Mouse (Mus musculus) forebrain, embryonic 12.5 days (tissue): Measurements from ENCODE around the gene Gm10842. TPM values are rescaled to one million over a fixed set of nuclear protein-coding genes. Genes with fewer than 3 reads are reported as not detected.

Experiments used
- ATAC-seq: fragments of 200-750 bp; cut with Nextera tagmentation; 2 replicates; pipeline ENCODE4 v1.8.0; 2017; ENCODE audit warnings: moderate TSS enrichment; ENCODE audit not compliant: low FRiP score
- H3K27ac ChIP-seq: fragments of 300-500 bp; sonication (generic); 2 replicates; pipeline ENCODE4 v1.5.1; 2016; ENCODE audit warnings: mild to moderate bottlenecking
- H3K27me3 ChIP-seq: fragments of 300-500 bp; sonication (generic); 2 replicates; pipeline ENCODE4 v1.6.1; 2016; ENCODE audit warnings: mild to moderate bottlenecking
- H3K36me3 ChIP-seq: fragments of 300-500 bp; sonication (generic); replicated peaks from 2 replicates; pipeline ENCODE4 v1.6.1; 2016; ENCODE audit warnings: mild to moderate bottlenecking
- H3K4me1 ChIP-seq: fragments of 300-500 bp; sonication (generic); 2 replicates; pipeline ENCODE4 v1.6.1; 2016
- H3K4me2 ChIP-seq: fragments of 300-500 bp; sonication (generic); 2 replicates; pipeline ENCODE4 v1.6.1; 2016; ENCODE audit warnings: mild to moderate bottlenecking, moderate library complexity
- H3K4me3 ChIP-seq: fragments of 300-500 bp; sonication (generic); replicated peaks from 2 replicates; pipeline ENCODE4 v1.5.1; 2016; ENCODE audit warnings: mild to moderate bottlenecking
- H3K9ac ChIP-seq: fragments of 300-500 bp; sonication (generic); 2 replicates; pipeline ENCODE4 v1.6.1; 2016; ENCODE audit warnings: mild to moderate bottlenecking
- H3K9me3 ChIP-seq: fragments of 300-500 bp; sonication (generic); 2 replicates; pipeline ENCODE4 v1.6.1; 2016
- WGBS: fragments of 180-500 bp; shearing (Covaris S2); methylation state at CpG from one replicate; pipeline ENCODE4 v1.1.7; 2016; 5-methylcytosine and 5-hydroxymethylcytosine counted together
- polyA plus RNA-seq: library from polyadenylated mRNA; unstranded; fragments of >200 nt; fragmentation: Nextera tagmentation; extraction: Ambion mirVana; gene quantifications from 2 replicates; pipeline ENCODE4 v1.2.1, GENCODE M21; 2016

Gene Gm10842
- polyA plus RNA-seq, 1 experiment from 2014 or later, result not detected

DNA sequence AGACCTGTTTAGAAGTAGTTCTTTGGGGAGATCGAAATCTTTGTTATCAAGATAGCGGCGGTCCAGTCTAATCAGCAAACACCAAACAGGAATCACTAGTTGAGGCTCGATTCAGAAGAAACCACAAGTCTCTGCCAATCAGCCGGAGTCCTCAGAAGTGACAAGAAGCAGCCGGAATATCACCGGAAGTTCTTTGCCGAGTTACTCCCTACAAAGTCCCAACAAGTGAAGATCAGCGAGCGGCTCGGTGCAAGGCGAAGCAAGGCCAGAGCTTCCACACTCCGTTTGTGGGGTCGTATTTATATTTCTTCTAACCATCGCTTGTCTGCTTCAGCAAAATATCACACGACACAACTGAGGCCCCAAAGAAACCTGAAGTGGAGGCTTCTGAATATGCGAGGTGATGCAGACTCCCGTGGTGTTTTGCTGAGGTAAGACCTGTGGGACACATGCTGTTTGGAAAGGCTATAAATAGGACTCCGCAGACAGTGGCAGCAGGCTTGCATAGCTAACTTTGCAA, 10.1 kb downstream of the Gm10842 start:
- ATAC-seq, result no peak
- H3K4me3 ChIP-seq, result no peak overlapping the region
- peaks cover 8% of the 10 kb centered on the region for H3K4me1 ChIP-seq
- no peaks in the 10 kb centered on the region for H3K9me3 ChIP-seq
- WGBS, result 87% methylated on average over 19 of the region's 19 CpGs
- no peaks in the 10 kb centered on the region for H3K27me3 ChIP-seq
- no peak overlapping the region for H3K27ac ChIP-seq
- no peak overlapping the region for H3K9ac ChIP-seq
- H3K4me2 ChIP-seq, result no peak overlapping the region
- no peaks in the 10 kb centered on the region for H3K36me3 ChIP-seq

- Histone ChIP-seq H3K4me2 (no peak overlapping the region), H3K9ac (no peak overlapping the region), H3K4me3 (no peak overlapping the region), H3K27ac (no peak overlapping the region), H3K9me3 (peaks cover 8% of the 10 kb centered on the region; the same call in 1 of the 2 replicates), H3K36me3 (no peaks in the 10 kb centered on the region), H3K27me3 (no peaks in the 10 kb centered on the region), H3K4me1 (peaks cover 8% of the 10 kb centered on the region)
- no peak for ATAC-seq
Measured at GRCm38 (mm10) chr11:105158047-105158446, 11.4 kb downstream of the Gm10842 start.

DNA sequence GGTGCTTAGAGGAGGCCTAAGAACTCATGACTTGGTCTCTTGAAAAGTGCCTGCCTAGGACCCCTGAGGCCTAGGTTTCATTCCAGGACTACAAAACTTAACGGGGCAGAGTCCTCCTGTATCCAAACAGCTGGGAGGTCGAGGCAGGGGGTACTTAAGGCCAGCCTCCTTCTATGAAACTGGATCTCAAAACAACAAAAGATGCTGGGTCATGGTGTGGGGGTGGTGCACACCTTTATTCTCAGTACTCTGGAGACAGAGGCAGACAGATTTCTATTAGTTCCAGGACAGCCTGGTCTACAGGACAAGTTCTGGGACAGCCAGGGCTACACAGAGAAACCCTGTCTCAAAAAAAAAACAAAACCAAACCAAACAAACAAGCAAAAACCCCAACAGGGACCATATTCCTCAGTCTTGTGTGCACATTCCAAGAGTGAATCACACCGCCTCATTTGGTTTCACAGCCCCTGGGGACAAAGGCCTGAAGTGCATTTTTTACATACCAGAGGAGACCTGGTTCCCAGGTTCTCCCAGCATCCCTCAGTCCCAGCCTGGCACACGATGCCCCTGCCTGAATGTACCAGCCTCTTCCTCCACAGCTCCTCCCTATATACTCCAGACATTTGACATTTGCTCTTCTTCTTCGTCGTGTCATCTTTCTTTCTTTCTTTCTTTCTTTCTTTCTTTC, 13.1 kb downstream of the Gm10842 start:
- Histone ChIP-seq H3K4me1 (no peaks in the 10 kb centered on the region), H3K4me3 (no peak overlapping the region), H3K9me3 (peaks cover 14% of the 10 kb centered on the region; the same call in 1 of the 2 replicates), H3K36me3 (no peaks in the 10 kb centered on the region), H3K9ac (no peak overlapping the region), H3K27me3 (no peaks in the 10 kb centered on the region), H3K4me2 (no peak overlapping the region), H3K27ac (no peak overlapping the region)
- 64% methylated on average over 6 of the region's 6 CpGs for WGBS
- no peak for ATAC-seq

- H3K36me3 ChIP-seq, result no peaks in the 10 kb centered on the region
- H3K9ac ChIP-seq, result no peak overlapping the region
- H3K4me3 ChIP-seq, result no peak overlapping the region
- no peak overlapping the region for H3K27ac ChIP-seq
- H3K4me1 ChIP-seq, result no peaks in the 10 kb centered on the region
- 92% methylated on average over 2 of the region's 2 CpGs for WGBS
- peaks cover 26% of the 10 kb centered on the region; the same call in 1 of the 2 replicates for H3K9me3 ChIP-seq
- H3K27me3 ChIP-seq, result no peaks in the 10 kb centered on the region
- no peak overlapping the region for H3K4me2 ChIP-seq
- ATAC-seq, result no peak
Measured at GRCm38 (mm10) chr11:105161411-105161810, 14.7 kb downstream of the Gm10842 start.

- 84% methylated on average over 69 of the region's 69 CpGs for WGBS
Measured at GRCm38 (mm10) chr11:105164516-105165510, 18.1 kb downstream of the Gm10842 start.

GRCm38 (mm10) chr11:105166780-105167179, 20.1 kb downstream of the Gm10842 start:
- Histone ChIP-seq H3K4me1 (no peaks in the 10 kb centered on the region), H3K27me3 (no peaks in the 10 kb centered on the region), H3K9me3 (peaks cover 26% of the 10 kb centered on the region; the same call in 1 of the 2 replicates), H3K36me3 (no peaks in the 10 kb centered on the region), H3K9ac (no peak overlapping the region), H3K4me3 (no peak overlapping the region), H3K4me2 (no peak overlapping the region), H3K27ac (no peak overlapping the region)
- no peak for ATAC-seq
- WGBS, result 94% methylated on average over 10 of the region's 10 CpGs

More at GRCm38 (mm10) chr11:105164516-105165510, 18.1 kb downstream of the Gm10842 start:
- H3K27me3 ChIP-seq, result no peaks in the 10 kb centered on the region
- no peak overlapping the region for H3K4me3 ChIP-seq
- no peak overlapping the region for H3K27ac ChIP-seq
- H3K4me1 ChIP-seq, result no peaks in the 10 kb centered on the region
- peaks cover 26% of the 10 kb centered on the region; the same call in 1 of the 2 replicates for H3K9me3 ChIP-seq
- H3K36me3 ChIP-seq, result no peaks in the 10 kb centered on the region
- no peak overlapping the region for H3K9ac ChIP-seq
- H3K4me2 ChIP-seq, result no peak overlapping the region
- ATAC-seq, result no peak

GRCm38 (mm10) chr11:105178516-105178915, 31.8 kb downstream of the Gm10842 start, which contains the start of gene Tlk2:
Gene Tlk2 (plus strand): TSS chr11:105178807.
- WGBS, result 50% methylated on average over 2 of the region's 2 CpGs
- ATAC-seq, result no peak
- no peak within 1 kb of the TSS for H3K27ac ChIP-seq
- peaks cover 19% of the 10 kb centered on the region for H3K4me1 ChIP-seq
- H3K36me3 ChIP-seq, result peaks cover 4% of the 10 kb centered on the region
- H3K4me3 ChIP-seq, result peak within 1 kb of the TSS; percentile 96; the same call in 1 of the 2 replicates
- H3K9me3 ChIP-seq, result no peaks in the 10 kb centered on the region
- peak within 1 kb of the TSS; percentile 79 for H3K4me2 ChIP-seq
- H3K27me3 ChIP-seq, result no peaks in the 10 kb centered on the region
- no peak within 1 kb of the TSS for H3K9ac ChIP-seq

DNA sequence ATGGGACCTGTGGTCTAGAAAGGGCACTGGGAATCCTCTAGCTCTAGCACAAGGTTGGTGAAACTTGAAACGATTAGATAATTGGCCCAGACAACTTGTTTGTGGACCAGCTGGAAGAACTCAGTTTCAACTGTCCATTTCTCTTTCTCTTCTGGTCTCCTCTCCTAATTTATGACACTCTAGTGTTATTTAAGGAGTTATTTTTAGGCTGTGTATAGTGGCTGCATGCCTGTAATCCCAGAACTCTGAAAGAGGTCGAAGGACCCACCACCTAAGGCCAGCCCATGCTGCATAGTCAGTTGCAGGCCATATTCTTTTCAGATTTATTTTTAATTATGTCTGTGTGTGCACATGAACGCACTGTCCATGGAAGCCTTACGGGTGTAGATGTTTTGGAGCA, 32.8 kb downstream of the Gm10842 start:
- peak overlapping the region; percentile 96 for H3K4me3 ChIP-seq
- WGBS, result 96% methylated on average over 4 of the region's 4 CpGs
- H3K9ac ChIP-seq, result no peak overlapping the region
- H3K27ac ChIP-seq, result no peak overlapping the region
- H3K4me1 ChIP-seq, result peaks cover 19% of the 10 kb centered on the region
- H3K36me3 ChIP-seq, result peaks cover 10% of the 10 kb centered on the region
- ATAC-seq, result no peak
- peak overlapping the region; percentile 79 for H3K4me2 ChIP-seq
- H3K9me3 ChIP-seq, result no peaks in the 10 kb centered on the region
- H3K27me3 ChIP-seq, result no peaks in the 10 kb centered on the region

DNA sequence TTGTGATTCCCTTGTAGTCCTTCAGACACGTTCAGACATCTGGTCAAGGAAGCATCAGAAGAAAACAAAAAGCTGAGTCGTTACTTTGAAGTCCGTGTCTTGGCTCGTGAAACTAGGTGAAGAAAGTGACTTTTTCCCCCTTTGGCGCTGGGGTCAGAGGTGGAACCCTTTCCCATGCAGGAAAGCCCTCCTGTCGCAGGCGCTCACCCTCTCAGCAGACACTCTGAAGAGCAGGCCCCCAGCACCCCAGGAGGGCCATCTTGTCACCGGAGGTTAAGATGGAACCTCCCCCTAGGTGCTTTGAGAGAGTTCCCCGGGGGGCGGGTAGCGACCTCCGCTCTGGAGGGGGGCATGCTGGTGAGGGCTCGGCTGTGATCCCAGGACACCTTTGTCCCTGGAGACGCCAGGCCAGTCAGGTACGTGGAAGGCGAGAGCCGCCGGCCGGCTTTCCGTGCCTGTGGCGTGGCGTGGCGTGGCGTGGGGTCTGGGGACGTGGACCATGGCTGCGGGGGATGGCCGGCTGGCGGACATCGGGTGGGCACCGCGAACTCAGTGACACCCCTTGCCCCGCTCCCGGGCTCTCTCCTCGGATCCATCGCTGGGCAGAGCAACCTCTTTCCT, 33.9 kb downstream of the Gm10842 start:
- Histone ChIP-seq H3K27ac (peak overlapping the region; percentile 95), H3K9me3 (no peaks in the 10 kb centered on the region), H3K27me3 (no peaks in the 10 kb centered on the region), H3K4me1 (peaks cover 19% of the 10 kb centered on the region), H3K36me3 (peaks cover 19% of the 10 kb centered on the region), H3K9ac (peak overlapping the region; percentile 98), H3K4me2 (peak overlapping the region; percentile 79), H3K4me3 (peak overlapping the region; percentile 96)
- WGBS, result under 1% methylated on average over 35 of the region's 35 CpGs
- peak; percentile 51 for ATAC-seq

DNA sequence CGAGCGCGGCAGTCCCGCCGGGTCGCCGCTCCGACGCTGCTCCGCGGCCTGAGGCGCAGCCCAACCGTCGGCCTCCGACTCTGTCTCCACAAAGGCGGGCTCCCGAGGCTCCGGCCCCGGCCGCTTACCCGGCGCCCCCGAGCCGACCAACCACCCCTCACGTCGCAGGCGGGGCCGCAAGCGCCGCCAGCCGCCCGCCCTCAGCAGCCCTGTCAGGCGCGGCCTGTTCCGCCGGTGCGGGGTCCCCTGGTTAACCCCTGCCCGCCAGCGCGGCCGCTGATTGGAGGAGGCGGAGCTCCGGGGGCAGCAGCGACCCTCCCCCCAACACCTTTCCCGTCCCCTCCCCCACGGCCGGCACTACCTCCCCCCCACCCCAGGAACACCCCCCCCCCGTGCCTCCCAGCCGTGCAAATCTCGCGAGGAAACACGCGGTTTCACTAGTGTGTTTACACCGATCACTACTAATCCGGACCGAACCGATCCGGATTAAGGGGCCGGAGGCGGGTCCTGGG, 34.5 kb downstream of the Gm10842 start:
- ATAC-seq, result peak; percentile 97
- H3K36me3 ChIP-seq, result peaks cover 24% of the 10 kb centered on the region
- H3K9me3 ChIP-seq, result no peaks in the 10 kb centered on the region
- peak overlapping the region; percentile 96 for H3K4me3 ChIP-seq
- peaks cover 19% of the 10 kb centered on the region for H3K4me1 ChIP-seq
- peak overlapping the region; percentile 79 for H3K4me2 ChIP-seq
- under 1% methylated on average over 56 of the region's 60 CpGs for WGBS
- peak overlapping the region; percentile 98 for H3K9ac ChIP-seq
- no peaks in the 10 kb centered on the region for H3K27me3 ChIP-seq
- H3K27ac ChIP-seq, result peak overlapping the region; percentile 95

DNA sequence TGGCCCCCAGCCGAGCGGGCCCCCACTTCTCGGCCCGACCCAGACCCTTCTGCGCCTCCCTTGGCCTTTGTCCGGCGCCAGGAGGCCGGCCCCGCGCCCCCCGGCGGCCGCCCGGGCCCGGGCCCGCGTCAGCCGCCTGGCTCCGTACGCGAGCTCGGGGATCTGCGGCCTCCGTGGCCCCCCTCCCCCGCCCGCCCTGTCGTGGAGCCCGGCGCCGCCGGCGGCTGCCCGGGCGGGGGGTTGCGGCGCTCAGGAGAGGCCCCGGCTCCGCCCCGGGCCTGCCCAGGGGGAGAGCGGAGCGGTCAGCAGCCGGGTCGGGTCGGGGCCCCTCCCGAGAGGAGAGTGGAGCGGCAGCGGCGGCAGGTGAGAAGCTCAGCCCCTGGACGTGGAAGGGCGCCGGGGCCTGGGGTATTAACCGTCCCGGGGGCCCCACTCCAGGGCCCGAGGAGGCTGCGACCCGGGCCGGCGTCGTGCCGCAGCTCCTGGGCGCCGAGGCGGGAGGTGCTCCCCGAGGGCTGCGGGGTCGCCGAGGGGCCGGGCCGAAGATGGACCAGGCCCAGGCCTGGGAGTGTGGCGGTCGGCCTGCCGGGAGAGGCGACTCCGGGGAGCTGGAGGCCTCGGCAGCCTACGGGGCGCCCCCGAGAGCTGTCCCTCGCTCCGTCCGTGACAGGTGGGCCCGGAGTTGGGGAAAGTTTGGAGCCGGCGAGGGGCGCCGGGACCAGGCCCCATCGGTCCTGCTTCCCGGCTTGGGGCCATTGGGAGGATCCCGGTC, 35.2 kb downstream of the Gm10842 start:
- no peaks in the 10 kb centered on the region for H3K27me3 ChIP-seq
- peaks cover 24% of the 10 kb centered on the region for H3K36me3 ChIP-seq
- H3K9me3 ChIP-seq, result no peaks in the 10 kb centered on the region
- H3K4me2 ChIP-seq, result peak overlapping the region; percentile 79
- peak; percentile 65 for ATAC-seq
- under 1% methylated on average over 82 of the region's 89 CpGs for WGBS
- peak overlapping the region; percentile 95 for H3K27ac ChIP-seq
- H3K9ac ChIP-seq, result peak overlapping the region; percentile 98
- peak overlapping the region; percentile 96 for H3K4me3 ChIP-seq
- H3K4me1 ChIP-seq, result peaks cover 19% of the 10 kb centered on the region
